Mouse (Mus musculus): ENCODE measurements around the gene Alg12. TPM values are rescaled to one million over a fixed set of nuclear protein-coding genes. Genes with fewer than 3 reads are reported as not detected.

Alg12 gene
- total RNA-seq (2021): 1 to 10 TPM; 3.6 to 3.7 TPM
- long read RNA-seq, experiment 1, partial matches to known transcripts: 0 of 3 reads
- long read RNA-seq, experiment 1, other reads (novel, unspliced or antisense): 2 of 3 reads
- long read RNA-seq, experiment 2, partial matches to known transcripts: 0 of 2 reads
- long read RNA-seq, experiment 2, other reads (novel, unspliced or antisense): 1 of 2 reads

DNA sequence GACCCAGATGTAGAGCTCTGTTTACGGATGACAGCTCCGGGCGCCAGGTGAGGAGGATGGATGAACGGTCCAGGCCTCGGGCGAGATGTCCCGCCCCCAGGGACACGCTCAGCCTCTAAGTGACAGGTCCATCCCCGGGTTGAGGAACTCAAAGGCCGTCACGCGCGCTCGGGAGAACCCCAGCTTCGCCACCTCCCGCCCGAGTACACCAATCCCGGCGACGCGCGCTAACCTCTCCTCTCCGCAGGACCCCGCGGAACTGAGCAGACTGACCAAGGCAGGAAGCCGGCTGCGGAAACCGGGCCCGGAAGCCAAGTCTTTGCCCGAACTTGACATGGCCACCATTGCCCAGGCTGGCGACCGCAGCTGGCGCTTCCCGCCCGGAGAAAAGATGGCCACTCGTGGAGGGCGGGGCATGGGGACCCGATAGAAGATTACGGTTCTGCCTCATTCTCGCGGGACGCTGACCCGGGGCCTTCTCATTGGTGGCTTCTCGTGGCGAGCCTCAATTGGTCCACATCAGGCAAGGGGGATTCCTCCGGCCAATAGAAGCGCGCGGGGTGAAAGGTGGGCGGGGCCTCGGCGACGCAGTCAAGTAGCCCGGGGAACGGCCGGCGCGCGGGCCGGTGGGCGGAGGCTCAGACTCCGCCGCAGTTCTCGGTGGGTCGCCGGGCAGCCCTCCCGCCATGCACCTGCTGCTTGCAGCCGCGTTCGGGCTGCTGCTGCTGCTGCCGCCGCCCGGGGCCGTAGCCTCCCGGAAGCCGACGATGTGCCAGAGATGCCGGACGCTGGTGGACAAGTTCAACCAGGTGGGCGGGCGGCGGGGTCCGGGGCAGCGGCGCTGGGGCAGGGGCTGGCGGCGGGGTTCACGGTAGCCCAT lies at the start of gene Alg12, which contains the start of gene Creld2:
Gene Alg12, minus strand, starts transcription at position 293 of the 880 bp plus-strand sequence.
Gene Creld2, plus strand, starts transcription at position 621 of the 880 bp plus-strand sequence.
- intact Hi-C loops (cut with DNase I): loop anchor here (10.0 kb wide), 1 partner anchor 64 kb away; the partner anchor contains the start of gene Zbed4
- peak; percentile 98 to 99 for DNase-seq

DNA sequence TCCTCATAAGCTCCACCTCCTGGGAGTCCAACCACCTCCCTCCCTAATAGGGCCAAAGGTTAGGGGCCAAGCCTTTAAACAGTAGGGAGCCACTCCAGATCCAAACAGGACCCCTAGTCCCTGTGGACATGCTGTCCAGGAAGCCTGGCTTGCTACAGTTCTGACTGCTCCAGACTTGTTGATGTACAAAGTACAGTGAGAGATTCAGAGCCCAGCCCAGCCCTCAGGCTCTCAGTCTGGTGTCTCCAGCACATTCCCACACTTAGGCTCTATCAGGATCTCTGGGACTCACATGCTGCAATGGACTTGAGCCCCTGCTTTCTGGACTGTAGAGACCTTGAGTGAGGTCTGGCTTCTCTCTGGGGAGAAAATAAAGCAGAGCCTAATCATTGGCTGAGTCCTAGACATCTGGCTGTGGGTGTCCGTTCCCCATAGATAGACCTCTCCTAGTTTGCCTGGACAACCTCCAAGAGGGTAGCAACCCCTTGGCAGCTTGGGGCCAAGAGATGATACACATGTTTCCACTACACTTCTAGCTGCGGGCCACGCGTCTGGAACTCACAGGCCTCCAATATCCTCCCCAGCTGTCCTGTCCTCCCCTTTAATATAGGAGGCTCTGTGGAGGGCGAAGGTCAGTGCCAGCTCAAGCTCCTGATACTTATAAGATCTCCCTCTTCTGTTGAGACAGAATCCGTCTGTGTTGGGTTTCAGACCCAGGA lies 49.1 kb upstream of the Alg12 start:
- DNase-seq: no peak

DNA sequence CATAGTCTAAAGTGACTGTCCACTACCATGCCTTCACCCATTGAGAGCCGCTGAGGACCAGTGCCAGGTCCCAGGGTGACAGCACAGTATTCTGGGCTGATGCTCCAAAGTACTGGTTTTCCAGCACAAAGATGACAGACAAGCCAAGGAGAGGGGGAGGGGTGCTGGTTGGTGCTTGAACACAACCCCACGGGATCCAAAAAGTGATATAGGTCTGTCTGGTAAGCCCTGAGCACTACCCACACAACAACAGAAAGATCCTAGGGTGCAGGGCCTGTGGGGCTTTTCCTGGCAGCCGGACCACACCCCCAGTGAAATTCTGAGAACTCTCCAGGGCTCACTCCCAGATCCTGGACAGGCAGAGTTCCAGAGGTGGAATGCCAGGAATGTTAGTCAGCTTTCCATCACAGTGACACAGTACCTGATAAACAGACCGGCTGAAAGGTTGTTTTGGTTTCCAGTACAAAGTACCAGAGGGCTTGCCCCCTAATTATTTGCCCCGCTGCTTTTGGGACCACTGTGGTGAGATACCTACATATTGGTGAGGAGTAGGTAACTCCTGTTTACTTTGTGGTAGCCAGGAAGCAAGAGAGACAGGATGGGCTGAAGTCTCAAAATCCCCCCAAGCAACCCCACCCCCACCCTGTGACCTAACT lies 48.4 kb upstream of the Alg12 start:
- DNase-seq: peak; percentile 47 to 51
- intact Hi-C loops (cut with DNase I): no loop called here

More for the DNA sequence above, 49.1 kb upstream of the Alg12 start:
- intact Hi-C loops (cut with DNase I): no loop called here

DNA sequence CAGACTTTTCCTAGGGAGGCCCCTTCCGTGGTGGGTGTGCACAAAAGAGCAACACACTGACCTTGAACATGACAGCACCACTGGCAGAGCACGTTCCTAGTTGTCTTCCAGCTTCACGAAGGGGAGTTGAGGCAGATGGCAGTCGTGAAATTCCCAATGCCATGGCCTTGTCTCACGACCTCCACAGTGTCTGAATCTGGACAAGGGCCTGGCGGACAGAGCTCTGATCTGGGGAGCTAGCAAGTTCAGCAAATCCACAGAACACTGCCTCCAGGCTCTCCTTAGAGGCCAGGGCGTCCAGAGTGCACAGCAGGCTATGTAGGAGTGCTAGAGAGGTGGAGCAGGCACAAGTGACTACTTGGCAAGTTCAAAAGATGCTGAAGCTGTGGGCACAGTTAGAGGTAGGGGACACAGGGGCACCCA lies 47.8 kb upstream of the Alg12 start:
- no peak for DNase-seq
- intact Hi-C loops (cut with DNase I): no loop called here

DNA sequence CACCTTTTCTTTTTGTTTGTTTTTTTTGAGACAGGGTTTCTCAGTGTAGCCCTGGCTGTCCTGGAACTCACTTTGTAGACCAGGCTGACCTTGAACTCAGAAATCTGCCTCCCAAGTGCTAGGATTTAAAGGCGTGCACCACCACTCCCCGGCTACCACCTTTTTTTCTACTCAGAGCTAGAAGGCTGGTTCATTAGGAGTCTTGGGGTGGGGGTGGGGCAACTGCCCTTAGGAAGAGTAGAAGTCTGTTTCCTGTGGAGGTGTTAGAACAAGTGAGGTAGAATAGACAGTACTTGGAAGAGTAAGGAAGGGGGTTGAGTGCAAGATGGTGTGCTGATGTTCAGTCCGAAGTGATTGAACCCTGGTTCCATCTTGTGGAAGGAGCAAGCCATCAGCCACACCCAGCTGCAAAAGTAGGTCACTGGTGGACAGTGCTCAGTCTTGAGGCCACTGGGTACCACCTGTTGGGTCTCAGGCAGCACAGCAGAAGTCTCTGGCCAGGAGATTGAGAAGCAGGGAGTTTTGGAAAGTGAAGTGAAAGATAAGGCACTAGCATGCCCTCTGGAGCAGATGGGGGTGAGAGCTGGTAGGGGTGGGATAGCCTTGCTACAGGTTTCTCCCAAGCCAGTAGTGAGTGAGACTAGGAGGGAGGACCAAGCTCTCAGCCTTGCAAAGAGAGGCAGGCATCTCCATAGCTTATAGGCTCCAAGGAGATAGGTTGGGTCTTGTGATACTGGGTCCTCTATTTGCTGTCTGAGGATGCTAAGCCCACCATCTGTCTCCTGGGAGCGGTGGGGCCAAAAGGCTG lies 47.0 kb upstream of the Alg12 start:
- intact Hi-C loops (cut with DNase I): no loop called here
- DNase-seq: no peak

DNA sequence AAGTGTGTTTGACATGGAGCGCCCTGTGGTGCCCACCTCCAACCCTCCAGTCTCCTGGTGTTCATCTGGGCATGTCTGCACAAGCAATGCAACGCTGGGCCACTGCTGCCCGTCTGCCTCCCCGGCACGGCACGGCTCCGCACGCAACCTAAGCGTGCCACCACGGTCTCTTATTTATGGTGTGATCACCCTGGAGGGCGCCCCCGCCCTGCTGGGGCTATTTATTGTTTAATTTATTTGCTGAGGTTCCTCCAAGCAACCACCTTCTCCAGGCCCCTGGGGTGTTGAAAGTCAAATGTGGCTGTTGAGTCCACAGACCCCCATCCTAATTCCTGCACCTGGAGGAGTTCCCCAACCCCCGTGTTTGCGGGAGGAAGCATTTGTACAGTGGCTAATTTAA lies 45.9 kb upstream of the Alg12 start:
- intact Hi-C loops (cut with DNase I): no loop called here
- no peak for DNase-seq

DNA sequence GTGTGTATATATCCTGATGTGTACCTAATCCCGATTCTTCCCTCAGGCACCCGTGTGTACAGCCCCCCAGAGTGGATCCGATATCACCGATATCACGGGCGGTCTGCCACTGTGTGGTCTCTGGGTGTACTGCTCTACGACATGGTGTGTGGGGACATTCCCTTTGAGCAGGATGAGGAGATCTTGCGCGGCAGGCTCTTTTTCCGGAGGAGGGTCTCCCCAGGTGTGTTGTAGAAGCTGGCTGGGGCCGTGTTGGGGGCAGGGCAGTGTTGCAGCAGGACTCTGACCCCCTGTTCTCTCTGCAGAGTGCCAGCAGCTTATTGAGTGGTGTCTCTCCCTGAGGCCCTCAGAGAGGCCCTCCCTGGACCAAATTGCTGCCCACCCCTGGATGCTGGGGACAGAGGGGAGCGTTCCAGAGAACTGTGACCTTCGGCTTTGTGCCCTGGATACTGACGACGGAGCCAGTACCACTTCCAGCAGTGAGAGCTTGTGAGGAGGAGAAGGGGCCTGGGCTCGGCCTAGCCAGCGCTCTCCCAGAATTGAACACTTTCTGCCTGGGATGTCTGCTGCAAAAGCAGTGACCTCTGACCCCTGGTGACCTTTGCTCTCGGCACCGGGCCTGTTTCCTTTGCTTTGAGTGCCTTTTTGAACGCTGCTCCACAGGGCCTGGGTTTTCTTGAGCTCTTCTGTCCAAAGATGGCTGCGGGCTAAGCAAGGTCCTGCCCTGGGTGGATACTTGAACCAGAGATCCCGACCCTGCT lies 45.3 kb upstream of the Alg12 start:
- no peak for DNase-seq

DNA sequence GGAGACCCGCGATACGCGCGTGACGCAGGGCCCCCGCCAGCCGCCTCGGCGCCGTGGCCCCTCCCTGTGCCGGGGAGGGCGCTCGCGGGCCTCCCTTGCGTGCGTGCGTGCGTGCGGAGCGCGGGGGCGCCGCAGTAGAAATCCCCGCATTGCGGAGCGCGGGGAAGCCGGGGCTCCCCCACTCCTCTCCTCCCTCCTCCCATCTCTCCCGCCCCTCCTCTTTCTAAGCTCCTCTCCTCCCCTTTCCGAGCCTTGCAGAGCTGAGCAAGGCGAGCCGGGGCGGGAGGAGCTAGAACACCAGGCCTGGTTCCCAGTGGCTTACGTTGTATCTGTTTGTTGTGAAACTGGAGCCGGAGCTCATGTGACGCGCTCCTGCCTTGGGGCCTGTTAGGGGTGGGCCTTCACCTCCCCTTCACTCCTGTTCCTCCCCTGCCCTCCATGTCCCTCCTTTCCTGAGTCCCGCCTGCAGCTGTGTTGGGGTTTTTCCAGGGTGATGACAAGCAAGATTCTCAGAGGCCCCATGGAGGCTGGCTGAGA lies 44.6 kb upstream of the Alg12 start:
- intact Hi-C loops (cut with DNase I): loop anchor here (2.0 kb wide), 1 partner anchor 27 kb away; no protein-coding TSS in a partner anchor

More for the DNA sequence above, 45.3 kb upstream of the Alg12 start:
- intact Hi-C loops (cut with DNase I): no loop called here

DNA sequence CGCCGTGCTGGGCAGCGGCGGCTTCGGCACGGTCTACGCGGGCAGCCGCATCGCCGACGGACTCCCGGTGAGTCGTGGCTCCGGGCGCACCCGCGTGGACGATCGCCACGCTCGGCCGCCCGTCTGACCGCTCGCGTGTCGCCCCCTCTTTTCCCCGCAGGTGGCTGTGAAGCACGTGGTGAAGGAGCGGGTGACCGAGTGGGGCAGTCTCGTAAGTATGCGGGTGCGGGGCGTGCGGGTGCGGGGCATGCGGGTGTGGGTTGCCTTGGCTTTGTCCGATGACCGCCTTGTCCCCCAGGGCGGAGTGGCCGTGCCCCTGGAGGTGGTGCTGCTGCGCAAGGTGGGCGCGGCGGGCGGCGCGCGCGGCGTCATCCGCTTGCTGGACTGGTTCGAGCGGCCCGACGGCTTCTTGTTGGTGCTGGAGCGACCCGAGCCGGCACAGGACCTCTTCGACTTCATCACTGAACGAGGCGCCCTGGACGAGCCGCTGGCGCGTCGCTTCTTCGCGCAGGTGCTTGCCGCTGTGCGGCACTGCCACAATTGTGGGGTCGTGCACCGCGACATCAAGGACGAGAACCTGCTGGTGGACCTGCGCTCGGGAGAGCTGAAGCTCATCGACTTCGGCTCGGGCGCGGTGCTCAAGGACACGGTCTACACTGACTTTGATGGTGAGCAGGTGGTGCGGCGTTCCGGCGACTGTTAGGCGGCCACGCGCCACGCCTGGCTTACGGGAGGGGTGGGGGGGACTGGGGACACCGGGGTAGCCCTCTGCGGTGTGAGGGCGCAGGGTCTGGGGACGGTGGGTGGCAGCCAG lies 44.0 kb upstream of the Alg12 start:
- intact Hi-C loops (cut with DNase I): loop anchor here (2.0 kb wide), 1 partner anchor 26 kb away; no protein-coding TSS in a partner anchor
- peak in 1 of 2 experiments; percentile 58 for DNase-seq

More for the DNA sequence above, 44.6 kb upstream of the Alg12 start:
- peak; percentile 84 to 89 for DNase-seq

DNA sequence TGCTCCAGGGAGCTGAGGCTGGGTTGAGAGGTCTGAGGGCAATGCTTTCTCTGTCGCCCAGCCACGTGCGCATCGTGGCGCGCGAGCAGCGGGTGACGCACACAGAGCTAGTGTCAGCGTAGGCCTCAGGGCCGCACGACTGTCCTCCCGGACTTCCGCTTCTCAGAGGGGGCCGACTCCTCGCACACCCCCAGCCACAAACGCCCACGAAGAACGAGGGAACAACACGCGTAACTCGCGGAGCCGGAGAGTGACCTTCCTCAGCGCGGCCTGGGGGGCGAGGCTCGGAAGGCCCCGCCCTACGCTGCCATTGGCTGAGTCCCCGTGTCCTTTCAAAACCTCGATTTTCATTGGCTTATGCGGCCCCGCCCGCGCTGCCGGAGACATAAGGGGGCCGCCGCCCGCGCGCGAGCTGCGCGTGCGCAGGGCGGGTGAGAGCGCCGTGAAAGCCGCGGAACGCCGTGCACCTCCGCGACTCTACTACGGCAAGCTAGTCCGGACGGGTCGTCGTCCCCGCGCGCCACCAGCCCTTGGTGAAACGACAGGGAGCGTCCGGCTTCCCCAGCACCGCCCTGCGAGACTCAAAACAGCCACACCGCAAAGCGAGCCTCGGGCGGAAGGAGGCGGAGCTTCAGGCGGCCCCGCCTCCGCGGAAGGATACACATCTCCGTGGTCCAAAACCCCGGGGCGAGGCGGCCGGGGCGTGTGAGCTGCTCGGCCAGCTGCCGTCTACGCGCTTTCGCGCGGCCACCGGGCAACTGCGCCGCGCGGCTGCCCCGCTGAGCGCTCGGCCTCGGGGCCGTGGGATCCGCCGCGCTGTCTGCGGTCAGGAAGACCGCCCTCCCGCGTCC lies 42.9 kb upstream of the Alg12 start, which contains the start of gene Pim3:
Gene Pim3, plus strand, starts transcription at position 415 of the 851 bp plus-strand sequence.
- DNase-seq: peak; percentile 94 to 97
- intact Hi-C loops (cut with DNase I): loop anchor here (2.0 kb wide), 1 partner anchor 25 kb away; no protein-coding TSS in a partner anchor

DNA sequence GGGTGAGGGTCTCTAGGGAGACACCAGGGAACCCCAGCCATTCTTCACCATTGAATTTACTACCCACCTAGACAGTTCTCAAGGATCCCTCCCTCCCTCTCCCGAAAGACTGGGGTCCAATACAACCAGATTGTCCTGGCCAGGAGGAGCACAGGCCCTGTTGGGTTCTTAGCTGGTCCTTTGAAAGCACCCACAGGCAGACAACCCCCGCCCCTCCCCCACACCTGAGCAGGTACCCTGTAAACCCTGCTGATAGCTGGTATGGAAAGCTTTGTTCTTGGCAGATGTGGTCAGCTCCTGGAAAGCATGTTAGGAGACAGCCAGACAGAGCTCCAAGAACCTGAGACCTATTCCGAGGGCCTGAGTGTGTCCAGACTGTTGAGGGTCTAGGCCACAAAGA lies 41.7 kb upstream of the Alg12 start:
- no peak for DNase-seq
- intact Hi-C loops (cut with DNase I): no loop called here

DNA sequence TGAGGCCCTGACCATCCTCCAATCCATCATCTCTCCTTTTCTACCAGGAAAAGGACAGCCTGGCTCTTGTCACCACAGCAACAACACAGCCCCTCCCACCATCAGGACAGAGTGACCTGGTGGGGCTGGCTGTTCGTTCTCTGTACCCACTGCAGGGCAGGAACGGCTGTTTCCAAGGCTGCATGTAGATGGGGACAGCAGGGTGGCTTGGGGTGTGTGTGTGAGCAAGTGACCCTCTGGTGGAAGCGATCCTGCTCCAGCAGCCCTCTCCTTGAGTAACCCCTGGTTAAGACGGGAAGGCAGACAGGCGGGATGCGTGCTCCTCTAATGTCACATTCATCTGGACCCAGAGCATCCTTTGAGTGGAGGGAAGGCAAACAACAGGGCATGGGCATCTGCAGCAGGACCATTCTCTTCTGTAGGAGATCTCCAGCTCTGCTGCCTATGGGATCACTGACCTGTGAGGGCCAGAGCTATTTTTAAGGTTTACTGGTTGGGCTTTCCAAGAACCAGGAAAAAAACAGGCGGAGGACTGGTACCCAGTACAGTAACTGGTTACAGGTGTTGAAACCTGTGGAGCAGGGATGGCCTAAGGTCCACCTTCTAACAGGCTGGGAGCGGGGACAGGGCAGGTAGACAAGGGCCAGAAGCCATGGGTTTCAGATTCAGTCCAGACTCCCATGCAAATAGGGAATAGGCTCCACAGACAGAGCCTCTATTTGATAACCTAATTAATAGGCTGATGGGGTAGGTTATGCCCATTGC lies 40.3 kb upstream of the Alg12 start:
- intact Hi-C loops (cut with DNase I): no loop called here
- DNase-seq: no peak

DNA sequence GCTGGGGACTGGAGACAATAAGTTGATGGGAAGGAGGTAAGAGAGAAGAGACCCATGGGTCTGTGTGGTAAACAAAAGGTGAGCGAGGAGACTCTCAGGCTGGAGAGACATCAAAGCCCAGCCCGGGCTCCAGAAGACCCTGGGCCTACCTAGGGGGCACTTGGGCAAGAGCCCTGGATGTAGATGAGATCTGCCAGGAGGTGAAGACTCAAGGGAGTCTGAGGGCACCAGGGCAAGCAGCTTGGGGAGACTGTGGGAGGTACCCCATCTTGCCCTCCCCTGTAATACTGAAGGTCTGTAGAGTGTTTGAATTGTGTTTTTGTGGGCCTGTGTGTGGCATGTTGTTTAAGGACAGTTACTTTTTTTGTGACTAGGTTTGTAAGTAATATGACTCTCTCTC lies 39.6 kb upstream of the Alg12 start:
- intact Hi-C loops (cut with DNase I): no loop called here
- no peak for DNase-seq

DNA sequence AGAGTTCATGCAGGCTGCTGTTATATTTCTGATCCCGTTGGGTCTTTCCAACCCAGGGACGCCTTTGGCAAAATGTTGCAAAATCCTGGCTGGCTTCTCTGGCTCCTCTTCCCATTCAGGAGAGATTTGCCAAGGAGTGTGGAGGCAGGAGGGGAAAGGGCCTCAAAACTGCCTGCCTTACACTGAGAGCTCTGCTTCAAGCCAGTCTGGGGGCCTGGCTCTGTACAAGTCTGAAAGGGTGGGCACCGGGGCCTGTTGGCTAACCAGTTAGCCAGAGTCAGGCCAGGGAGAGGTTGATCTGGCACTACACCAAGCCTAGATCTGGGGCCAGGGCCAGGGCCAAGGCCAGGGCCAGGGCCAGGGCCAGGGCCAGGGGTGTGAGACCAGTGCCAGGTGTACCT lies 39.0 kb upstream of the Alg12 start:
- intact Hi-C loops (cut with DNase I): no loop called here
- peak; percentile 59 to 61 for DNase-seq

DNA sequence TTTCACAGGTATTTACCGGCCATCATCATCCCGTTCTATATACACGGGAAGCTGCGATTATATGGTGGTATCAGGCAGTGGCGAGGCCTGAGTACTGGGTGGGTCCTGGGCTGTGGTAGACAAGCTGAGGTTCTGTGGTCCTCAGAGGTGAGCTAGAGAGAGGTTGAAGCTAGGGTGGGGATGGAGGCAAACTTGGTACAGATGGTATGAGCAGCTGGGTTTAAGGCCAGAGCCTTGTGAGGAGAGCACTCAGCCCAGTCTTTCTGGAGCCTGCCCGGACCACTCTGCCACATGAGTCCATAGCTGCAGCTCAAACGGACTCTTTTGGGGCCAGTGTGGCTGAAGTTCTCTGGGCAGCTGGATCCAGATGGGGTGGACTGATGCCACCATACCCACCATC lies 38.2 kb upstream of the Alg12 start:
- no peak for DNase-seq
- intact Hi-C loops (cut with DNase I): no loop called here

DNA sequence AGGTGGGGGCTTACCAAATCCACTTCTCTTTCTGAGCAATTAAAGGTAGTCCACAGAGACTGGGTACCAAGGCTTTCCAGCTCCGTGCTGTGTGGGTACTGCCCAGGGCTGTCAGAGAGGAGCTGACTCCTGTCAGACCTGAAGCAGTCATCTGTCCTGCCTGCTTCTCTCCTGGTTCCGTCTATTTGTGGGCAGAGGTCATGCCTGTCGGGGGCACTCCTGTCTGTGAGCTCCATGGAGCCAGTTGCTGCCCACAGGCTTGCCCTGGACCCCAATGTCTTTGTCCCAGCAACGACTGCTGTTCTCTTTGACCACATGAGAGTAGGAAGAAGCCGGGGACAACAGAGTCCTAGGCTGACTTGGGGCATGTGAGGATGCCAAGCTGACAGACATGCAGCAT lies 37.5 kb upstream of the Alg12 start:
- intact Hi-C loops (cut with DNase I): no loop called here
- no peak for DNase-seq

Measured in gastrocnemius, postnatal 36 days (tissue).